Comparison of ENCODE assay signal across 8 mouse cellular contexts in genomic region chr4:141547299-141547698, GRCm38 (mm10). TPM values are rescaled to one million over a fixed set of nuclear protein-coding genes. Genes with fewer than 3 reads are reported as not detected.
DNase-seq lines count a peak whose midpoint lies in the region; ATAC-seq lines count a peak whose summit lies in the region.

No protein-coding gene starts in this region.

- no peaks in the 10 kb centered on the region for H3K9me3 ChIP-seq in heart, embryonic 12.5 days (replicated peaks)
- H3K9me3 ChIP-seq in hindbrain, embryonic 13.5 days = no peaks in the 10 kb centered on the region
- H3K9me3 ChIP-seq in midbrain, embryonic 16.5 days (replicated peaks; ENCODE audit: control insufficient read depth, low read length, poor library complexity, severe bottlenecking) = no peaks in the 10 kb centered on the region

- H3K4me3 ChIP-seq in heart, embryonic 12.5 days = peak overlapping the region; percentile 68
- H3K4me3 ChIP-seq in hindbrain, embryonic 13.5 days = peak overlapping the region; percentile 65
- peak overlapping the region; percentile 73 for H3K4me3 ChIP-seq in midbrain, embryonic 16.5 days (ENCODE audit: low read depth, low read length)

- 26% methylated on average over 9 of the region's 9 CpGs for WGBS in heart, embryonic 12.5 days
- WGBS in hindbrain, embryonic 13.5 days = 20% methylated on average over 9 of the region's 9 CpGs
- 17% methylated on average over 9 of the region's 9 CpGs for WGBS in midbrain, embryonic 16.5 days

- H3K27me3 ChIP-seq in heart, embryonic 12.5 days (replicated peaks) = no peaks in the 10 kb centered on the region
- no peaks in the 10 kb centered on the region for H3K27me3 ChIP-seq in hindbrain, embryonic 13.5 days
- H3K27me3 ChIP-seq in midbrain, embryonic 16.5 days (ENCODE audit: control insufficient read depth, insufficient read depth, low read depth, low read length) = no peaks in the 10 kb centered on the region

- peak overlapping the region; percentile 95 for H3K9ac ChIP-seq in heart, embryonic 12.5 days
- peak overlapping the region; percentile 96 for H3K9ac ChIP-seq in hindbrain, embryonic 13.5 days
- H3K9ac ChIP-seq in midbrain, embryonic 16.5 days (ENCODE audit: low read depth, low read length) = peak overlapping the region; percentile 97

- H3K4me1 ChIP-seq in heart, embryonic 12.5 days (replicated peaks) = 0 out of 2 replicates have a peak, but pooled peaks cover 7% of the 10 kb centered on the region
- peaks cover 29% of the 10 kb centered on the region for H3K4me1 ChIP-seq in hindbrain, embryonic 13.5 days (replicated peaks)
- peaks cover 17% of the 10 kb centered on the region for H3K4me1 ChIP-seq in midbrain, embryonic 16.5 days (ENCODE audit: control insufficient read depth, insufficient read depth, low read length)

- DNase-seq in heart, postnatal 4 days = no peak
- peak; percentile 69 for DNase-seq in adipocyte (ENCODE audit: low spot score)
- no peak for DNase-seq in layer of hippocampus, adult 11-12 months (ENCODE audit: low spot score)
- no peak for DNase-seq in right cerebral cortex, postnatal 10 days (ENCODE audit: low spot score in 2 of 2)
- DNase-seq in adrenal gland, adult (ENCODE audit: inconsistent age in 2 of 2, low spot score in 1 of 2) = no peak

- ATAC-seq in heart, embryonic 12.5 days (ENCODE audit: insufficient number of reproducible peaks, low FRiP score) = no peak
- ATAC-seq in hindbrain, embryonic 13.5 days (ENCODE audit: low FRiP score) = no peak
- no peak for ATAC-seq in midbrain, embryonic 16.5 days

- H3K27ac ChIP-seq in heart, embryonic 12.5 days (ENCODE audit: poor library complexity, severe bottlenecking) = peak overlapping the region; percentile 100
- H3K27ac ChIP-seq in hindbrain, embryonic 13.5 days = peak overlapping the region; percentile 100
- peak overlapping the region; percentile 100 for H3K27ac ChIP-seq in midbrain, embryonic 16.5 days (ENCODE audit: low read length)

- no peaks in the 10 kb centered on the region for H3K36me3 ChIP-seq in heart, embryonic 12.5 days
- no peaks in the 10 kb centered on the region for H3K36me3 ChIP-seq in hindbrain, embryonic 13.5 days
- H3K36me3 ChIP-seq in midbrain, embryonic 16.5 days (ENCODE audit: control insufficient read depth, insufficient read depth, low read length) = no peaks in the 10 kb centered on the region

- H3K4me2 ChIP-seq in heart, embryonic 12.5 days = peak overlapping the region; percentile 96
- peak overlapping the region; percentile 100 for H3K4me2 ChIP-seq in hindbrain, embryonic 13.5 days
- H3K4me2 ChIP-seq in midbrain, embryonic 16.5 days (ENCODE audit: low read length) = peak overlapping the region; percentile 76

RNA-seq across cellular contexts. Expression of gene Spen, which starts 8.9 kb away (rescaled TPM):
- polyA plus RNA-seq in heart, embryonic 12.5 days (2016; fragmentation: Nextera tagmentation; extraction: Ambion mirVana) = 9.0 and 9.1 TPM in 2 replicates
- 10 to 100 TPM; 33.7 to 34.9 TPM for total RNA-seq in heart, postnatal 4 days (2021)
- polyA plus RNA-seq in hindbrain, embryonic 13.5 days (2015; fragmentation: Nextera tagmentation; extraction: Ambion mirVana) = 19.2 and 19.7 TPM in 2 replicates
- 13.6 and 19.2 TPM in 2 replicates for polyA plus RNA-seq in midbrain, embryonic 16.5 days (2015; fragmentation: Nextera tagmentation; extraction: Ambion mirVana)

RNA-seq across cellular contexts. Expression of gene Fblim1, which starts 58.6 kb away (rescaled TPM):
- 70.1 and 70.6 TPM in 2 replicates for polyA plus RNA-seq in heart, embryonic 12.5 days (2016; fragmentation: Nextera tagmentation; extraction: Ambion mirVana)
- total RNA-seq in heart, postnatal 4 days (2021) = 100 to 1,000 TPM; 122 to 145 TPM
- polyA plus RNA-seq in hindbrain, embryonic 13.5 days (2015; fragmentation: Nextera tagmentation; extraction: Ambion mirVana) = 41.0 and 43.3 TPM in 2 replicates
- 35.6 and 37.8 TPM in 2 replicates for polyA plus RNA-seq in midbrain, embryonic 16.5 days (2015; fragmentation: Nextera tagmentation; extraction: Ambion mirVana)
